Mouse (Mus musculus): ENCODE data around the gene Il3ra.

Gene Il3ra

DNA sequence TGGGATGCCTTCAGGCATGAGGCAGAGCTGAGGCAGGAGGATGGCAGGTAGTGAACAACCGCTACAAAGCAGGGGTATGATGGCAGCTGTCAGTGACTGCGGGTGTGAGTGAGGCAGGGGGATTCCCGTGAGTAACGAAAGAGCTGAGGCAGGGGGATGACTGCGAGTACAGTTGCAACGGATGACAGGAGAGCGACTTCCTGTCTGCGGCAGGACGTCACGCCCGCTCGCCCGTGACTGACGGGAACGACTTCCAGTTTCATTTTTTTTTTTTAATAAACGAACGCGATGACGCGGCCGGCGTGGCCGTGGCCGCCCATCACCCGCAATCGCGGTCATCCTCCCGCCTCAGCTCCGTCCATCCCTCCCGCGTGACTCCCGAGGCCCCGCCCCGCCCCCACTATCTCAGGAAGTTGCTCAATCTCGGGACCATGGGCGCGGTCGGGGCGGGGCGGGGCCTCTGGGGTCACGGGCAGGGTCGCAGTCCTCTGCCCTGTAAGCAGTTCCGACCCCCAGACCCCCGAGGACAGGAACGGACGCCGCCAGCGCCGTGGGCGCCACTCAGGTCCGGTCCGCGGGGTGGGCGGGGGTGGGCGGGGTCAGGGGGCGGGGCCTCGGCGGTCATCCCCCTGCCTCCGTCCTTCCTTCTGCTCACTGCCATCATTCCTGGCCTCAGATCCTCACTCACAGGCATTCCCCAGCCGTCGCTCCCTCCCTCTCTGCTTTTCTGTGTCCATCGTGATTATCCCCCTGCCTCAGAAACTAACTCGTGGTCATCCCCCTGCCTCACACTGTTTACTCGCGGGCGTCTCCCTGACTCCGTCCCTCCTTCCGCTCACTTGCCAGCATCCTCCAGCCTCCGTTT lies at the start of gene Il3ra:
Gene Il3ra (plus strand): TSS at position 328 of the 865 bp plus-strand sequence.
- DNase-seq (ENCODE audit: low spot score), result no peak

DNA sequence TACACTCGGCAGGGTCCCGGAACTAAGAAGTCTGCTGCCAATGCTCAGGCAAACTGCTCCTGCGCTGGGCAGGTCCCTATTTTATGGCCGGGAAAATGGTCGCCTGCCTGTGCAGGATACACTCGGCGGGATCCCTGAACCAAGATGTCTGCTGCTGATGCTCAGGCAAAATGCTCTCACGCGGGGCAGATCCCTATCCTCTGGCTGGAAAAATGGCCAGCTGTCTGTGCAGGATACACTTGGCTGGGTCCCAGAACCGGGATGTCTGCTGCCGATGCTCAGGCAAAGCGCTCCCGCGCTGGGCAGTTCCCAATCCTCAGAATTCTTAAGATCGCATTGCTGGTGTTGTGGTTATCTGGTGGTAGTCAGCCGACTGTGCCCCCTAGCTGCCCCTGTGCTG lies 37.1 kb upstream of the Il3ra start:
- no peak for DNase-seq (ENCODE audit: low spot score)

DNA sequence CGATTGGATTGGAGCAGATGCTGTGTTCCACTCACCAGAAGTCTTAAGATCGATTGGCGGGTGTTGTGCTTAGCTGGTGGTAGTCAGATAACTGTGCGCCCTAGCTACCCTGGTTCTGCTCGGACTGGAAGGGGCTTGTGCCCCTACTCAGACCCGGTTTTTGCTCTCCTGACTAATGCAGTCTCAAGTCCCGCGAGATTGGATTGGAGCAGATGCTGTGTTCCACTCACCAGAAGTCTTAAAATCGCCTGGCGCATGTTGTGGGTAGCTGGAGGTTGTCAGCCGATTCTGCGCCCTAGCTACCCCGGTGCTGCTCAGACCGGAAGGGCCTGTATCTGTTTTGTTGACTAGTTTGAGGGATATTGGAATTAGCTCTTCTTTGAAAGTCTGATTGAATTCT lies 36.7 kb upstream of the Il3ra start:
- no peak for DNase-seq (ENCODE audit: low spot score)

- no peak for DNase-seq (ENCODE audit: low spot score)
Observed at GRCm38 (mm10) chr14:14322528-14322927, 23.5 kb upstream of the Il3ra start, which contains the start of gene Olfr31. TSS of gene Olfr31 (plus strand) at chr14:14322828.

- DNase-seq (ENCODE audit: low spot score), result peak; percentile 68
Observed at GRCm38 (mm10) chr14:14345113-14345871, 783 bp upstream of the Il3ra start.

GRCm38 (mm10) chr14:14346813-14347100 lies 682 bp downstream of the Il3ra start:
- DNase-seq (ENCODE audit: low spot score), result no peak

- DNase-seq (ENCODE audit: low spot score), result no peak
Observed at GRCm38 (mm10) chr14:14347151-14347835, 1.2 kb downstream of the Il3ra start.

- no peak for DNase-seq (ENCODE audit: low spot score)
Observed at GRCm38 (mm10) chr14:14347836-14348621, 2.0 kb downstream of the Il3ra start.

DNA sequence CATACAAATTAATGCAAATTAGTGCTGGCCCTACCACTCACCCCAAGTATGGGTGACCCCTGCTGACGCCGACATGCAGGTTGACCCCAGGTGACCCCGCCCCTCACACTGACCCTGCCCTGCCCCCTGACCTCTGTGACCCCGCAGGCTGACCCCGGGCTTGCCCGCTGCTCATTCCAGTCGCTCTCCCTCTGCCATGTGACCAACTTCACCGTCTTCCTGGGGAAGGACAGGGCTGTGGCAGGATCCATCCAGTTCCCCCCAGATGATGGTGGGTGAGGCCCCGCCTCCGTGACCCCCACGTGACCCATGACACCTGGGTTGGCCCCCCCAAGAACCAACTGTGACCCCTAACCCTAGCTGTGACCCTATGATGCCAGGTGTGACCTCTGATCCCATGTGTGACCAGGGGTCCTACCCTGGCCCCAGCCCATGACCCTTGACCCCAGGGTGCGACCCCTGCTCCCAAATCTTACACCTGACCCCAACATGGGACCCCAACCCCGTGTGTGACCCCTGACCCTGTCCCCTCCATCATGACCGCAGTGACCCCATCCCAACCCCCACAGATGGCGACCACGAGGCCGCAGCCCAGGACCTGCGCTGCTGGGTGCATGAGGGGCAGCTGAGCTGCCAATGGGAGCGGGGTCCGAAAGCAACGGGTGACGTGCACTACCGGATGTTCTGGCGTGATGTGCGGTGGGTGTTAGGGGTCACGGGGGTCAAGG lies 2.8 kb downstream of the Il3ra start:
- DNase-seq (ENCODE audit: low spot score), result no peak

DNA sequence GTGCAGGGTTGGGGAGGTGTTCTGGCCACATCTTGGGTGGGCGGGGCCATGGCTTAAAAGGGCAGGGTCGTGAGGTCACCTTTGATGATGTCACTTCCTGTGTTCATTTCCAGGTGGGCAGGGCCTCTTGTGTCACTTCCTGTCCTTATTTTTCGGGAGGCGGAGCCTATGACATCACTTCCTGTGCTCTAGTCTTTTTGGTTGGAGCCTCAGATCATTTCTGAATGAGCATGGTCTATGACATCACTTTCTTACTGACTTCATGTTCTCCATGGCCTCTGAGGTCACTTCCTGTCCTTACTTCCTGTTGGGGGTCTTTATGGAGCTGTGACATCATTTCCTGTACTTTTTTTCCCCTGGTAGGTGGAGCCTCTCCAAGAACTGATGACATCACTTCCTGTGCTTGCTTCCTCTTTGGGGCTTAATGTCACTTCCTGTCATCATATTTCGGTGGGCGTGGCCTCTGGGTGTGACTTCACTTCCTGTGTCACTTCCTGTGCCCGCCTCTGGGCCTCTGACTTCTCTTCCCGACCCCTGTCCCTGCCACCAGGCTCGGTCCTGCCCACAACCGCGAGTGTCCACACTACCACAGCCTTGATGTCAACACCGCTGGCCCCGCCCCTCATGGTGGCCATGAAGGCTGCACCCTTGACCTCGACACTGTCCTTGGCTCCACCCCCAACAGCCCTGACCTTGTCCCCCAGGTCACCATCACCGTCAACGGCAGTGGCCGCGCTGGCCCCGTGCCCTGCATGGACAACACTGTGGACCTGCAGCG lies 3.6 kb downstream of the Il3ra start:
- no peak for DNase-seq (ENCODE audit: low spot score)

- DNase-seq (ENCODE audit: low spot score), result no peak
Observed at GRCm38 (mm10) chr14:14350263-14351147, 4.4 kb downstream of the Il3ra start.

GRCm38 (mm10) chr14:14351148-14351455 lies 5.0 kb downstream of the Il3ra start:
- no peak for DNase-seq (ENCODE audit: low spot score)

DNA sequence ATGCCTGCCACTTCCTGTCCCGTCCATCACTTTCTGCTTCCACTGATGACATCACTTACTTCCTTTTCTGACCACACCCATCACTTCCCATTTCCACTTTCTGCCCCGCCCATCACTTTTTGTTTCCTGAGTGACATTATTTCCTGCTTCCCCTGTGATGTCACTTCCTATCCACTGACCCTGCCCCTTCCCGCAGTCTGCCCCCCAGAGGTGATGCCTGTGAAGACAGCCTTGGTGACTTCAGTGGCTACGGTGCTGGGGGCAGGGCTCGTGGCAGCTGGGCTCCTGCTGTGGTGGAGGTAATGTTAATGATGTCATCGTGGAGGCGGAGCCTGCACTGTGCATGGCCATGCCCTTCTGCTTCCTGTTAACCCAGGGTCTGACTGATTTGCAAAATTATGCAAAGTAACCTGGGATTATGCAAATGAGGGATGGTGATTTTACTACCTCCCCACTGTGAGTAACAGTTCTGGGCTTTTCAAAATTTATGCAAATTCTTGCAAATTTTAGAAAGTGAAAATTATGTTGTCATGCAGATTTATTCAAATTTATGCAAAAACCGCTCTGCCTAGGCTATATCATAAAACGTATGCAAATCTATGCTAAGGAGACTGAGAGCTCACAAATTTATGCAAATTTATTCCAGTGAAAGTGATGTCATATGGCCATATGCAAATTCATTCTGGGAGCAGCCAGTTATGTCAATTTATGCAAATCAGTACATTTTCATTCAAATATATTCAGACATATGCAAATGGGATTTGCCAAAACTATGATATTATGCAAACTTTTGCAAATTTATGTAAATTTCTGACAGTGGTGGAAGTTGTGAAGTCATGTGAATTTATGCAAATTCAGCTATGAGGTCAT lies 5.9 kb downstream of the Il3ra start:
- DNase-seq (ENCODE audit: low spot score), result no peak

DNA sequence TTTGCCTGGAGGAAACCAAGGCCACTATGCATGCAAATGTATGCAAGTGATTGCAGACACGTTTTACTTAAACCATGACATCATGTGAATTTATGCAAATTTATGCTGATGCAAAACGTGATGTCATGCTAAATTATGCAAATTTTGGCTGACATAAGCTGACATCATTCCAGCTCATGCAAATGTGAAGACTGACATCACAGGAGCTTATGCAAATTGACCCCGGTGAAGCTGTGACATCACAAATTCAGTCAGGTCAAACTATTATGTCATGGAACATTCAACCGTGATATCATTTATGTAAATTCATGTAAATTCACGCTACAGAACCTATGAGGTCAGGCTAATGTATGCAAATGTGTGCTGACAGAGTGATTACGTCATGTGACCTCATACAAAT lies 6.5 kb downstream of the Il3ra start:
- no peak for DNase-seq (ENCODE audit: low spot score)

GRCm38 (mm10) chr14:14353081-14353732 lies 7.1 kb downstream of the Il3ra start:
- DNase-seq (ENCODE audit: low spot score), result no peak

DNA sequence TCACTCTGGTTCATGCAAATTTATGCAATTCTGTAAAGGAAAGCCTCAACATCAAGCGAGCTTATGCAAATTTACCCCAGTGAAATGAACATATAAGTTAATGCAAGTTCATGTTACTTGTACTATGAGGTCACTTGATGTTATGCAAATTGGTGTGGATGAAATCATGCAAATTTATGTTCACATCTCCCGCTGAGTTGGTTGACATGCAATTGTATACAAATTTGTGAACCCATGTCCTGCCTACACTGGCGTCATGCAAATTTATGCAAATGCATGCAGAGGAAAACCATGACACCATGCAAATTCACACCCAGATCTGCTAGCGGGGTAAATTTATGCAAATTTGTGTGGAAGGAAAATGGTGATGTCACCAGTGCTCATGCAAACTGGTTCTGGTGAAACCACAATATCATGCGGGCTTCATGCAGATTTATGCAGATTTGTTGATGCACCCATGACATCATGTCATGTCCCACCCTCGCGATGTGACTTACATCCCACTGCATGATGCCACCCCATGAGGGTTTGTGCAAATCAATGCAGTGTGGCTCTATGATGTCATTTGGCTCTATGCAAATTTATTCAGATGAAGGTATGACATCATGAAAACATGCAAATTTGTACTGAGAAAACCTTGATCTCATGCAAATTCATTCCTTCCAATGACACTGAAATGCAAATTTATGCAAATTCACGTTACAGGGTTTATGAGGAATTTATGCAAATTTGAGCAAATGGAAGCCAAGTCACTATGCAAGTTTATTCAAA lies 7.8 kb downstream of the Il3ra start:
- no peak for DNase-seq (ENCODE audit: low spot score)
